Mouse (Mus musculus) heart, postnatal 0 days (tissue): ENCODE results near the gene Ptprf. TPM values are rescaled to one million over a fixed set of nuclear protein-coding genes. Genes with fewer than 3 reads are reported as not detected.

Source experiments
- ATAC-seq: fragments of 200-750 bp; cut with Nextera tagmentation; 2 replicates; pipeline ENCODE4 v1.8.0; 2017; ENCODE audit warnings: low read depth, moderate number of reproducible peaks, moderate library complexity; ENCODE audit not compliant: insufficient read depth
- DNase-seq: peaks from one replicate; pipeline ENCODE4 v3.0.0-alpha.2; 2016; ENCODE audit warnings: low spot score
- H3K27ac ChIP-seq: fragments of 300-500 bp; sonication (generic); 2 replicates; pipeline ENCODE4 v1.5.1; 2014; ENCODE audit warnings: low read depth, mild to moderate bottlenecking
- H3K27me3 ChIP-seq: fragments of 300-500 bp; sonication (generic); 2 replicates; pipeline ENCODE4 v1.6.1; 2014; ENCODE audit warnings: low read length, mixed read lengths; ENCODE audit not compliant: control insufficient read depth, insufficient read depth
- H3K36me3 ChIP-seq: fragments of 300-500 bp; sonication (generic); replicated peaks from 2 replicates; pipeline ENCODE4 v1.6.1; 2014; ENCODE audit warnings: low read length, mixed read lengths; ENCODE audit not compliant: control insufficient read depth, insufficient read depth
- H3K4me1 ChIP-seq: fragments of 300-500 bp; sonication (generic); 2 replicates; pipeline ENCODE4 v1.6.1; 2014; ENCODE audit warnings: antibody characterized with exemption; ENCODE audit not compliant: control insufficient read depth, insufficient read depth
- H3K4me2 ChIP-seq: fragments of 300-500 bp; sonication (generic); 2 replicates; pipeline ENCODE4 v1.6.1; 2014; ENCODE audit warnings: low read depth, mild to moderate bottlenecking, low read length, moderate library complexity
- H3K4me3 ChIP-seq: fragments of 300-500 bp; sonication (generic); 2 replicates; pipeline ENCODE4 v1.5.1; 2014; ENCODE audit warnings: low read depth, low read length
- H3K9ac ChIP-seq: fragments of 300-500 bp; sonication (generic); replicated peaks from 2 replicates; pipeline ENCODE4 v1.6.1; 2014; ENCODE audit warnings: low read depth, low read length, mixed read lengths
- H3K9me3 ChIP-seq: fragments of 300-500 bp; sonication (generic); replicated peaks from 2 replicates; pipeline ENCODE4 v1.6.1; 2016; ENCODE audit warnings: low read length; ENCODE audit not compliant: control insufficient read depth
- CTCF ChIP-seq: IDR thresholded peaks from 2 replicates; pipeline ENCODE4 v1.5.1; 2016; ENCODE audit warnings: antibody characterized with exemption, control low read depth, low read depth
- EP300 ChIP-seq: IDR thresholded peaks from 2 replicates; pipeline ENCODE4 v1.6.1; 2016; ENCODE audit warnings: antibody characterized with exemption, low read depth
- WGBS: fragments of 180-500 bp; shearing (Covaris S2); extraction: QIAGEN DNeasy Blood & Tissue Kit; methylation state at CpG from one replicate; pipeline ENCODE4 v1.1.7; 2014; 5-methylcytosine and 5-hydroxymethylcytosine counted together
- polyA plus RNA-seq: library from polyadenylated mRNA; unstranded; fragments of >200 nt; fragmentation: Nextera tagmentation; extraction: Ambion mirVana; gene quantifications from 2 replicates; pipeline ENCODE4 v1.2.1, GENCODE M21; 2015
- total RNA-seq: library from RNA; depleted of rRNA; stranded (reverse); fragments of >200 nt; gene quantifications from 2 replicates; pipeline ENCODE4 v1.2.3, GENCODE M21; 2014; ENCODE audit warnings: low replicate concordance; rRNA removed

Gene Ptprf
- 33.7 and 40.8 TPM in 2 replicates for total RNA-seq
- polyA plus RNA-seq, result 5.2 and 5.9 TPM in 2 replicates

GRCm38 (mm10) chr4:118291231-118291630 lies at the start of gene Ptprf:
Gene Ptprf, minus strand, starts transcription at chr4:118291405.
- 5% methylated on average over 25 of the region's 50 CpGs for WGBS
- Histone ChIP-seq H3K27me3 (0 out of 2 replicates have a peak, but pooled peaks cover 4% of the 10 kb centered on the region), H3K36me3 (no peaks in the 10 kb centered on the region), H3K9me3 (no peaks in the 10 kb centered on the region), H3K27ac (peak within 1 kb of the TSS; percentile 62), H3K9ac (peak within 1 kb of the TSS; percentile 79), H3K4me3 (peak within 1 kb of the TSS; percentile 77), H3K4me2 (peak within 1 kb of the TSS; percentile 98), H3K4me1 (peaks cover 6% of the 10 kb centered on the region; the same call in 1 of the 2 replicates)
- DNase-seq, result no peak
- TF ChIP-seq CTCF (no peak), EP300 (no peak)
- ATAC-seq, result peak; percentile 71

GRCm38 (mm10) chr4:118336658-118337057 lies 45.5 kb upstream of the Ptprf start:
- TF ChIP-seq EP300, result no peak
- peak; percentile 52 for TF ChIP-seq CTCF
- H3K36me3 ChIP-seq, result no peaks in the 10 kb centered on the region
- no peaks in the 10 kb centered on the region for H3K27me3 ChIP-seq
- no peak overlapping the region for H3K4me3 ChIP-seq
- H3K4me2 ChIP-seq, result no peak overlapping the region
- no peak overlapping the region for H3K9ac ChIP-seq
- no peaks in the 10 kb centered on the region for H3K4me1 ChIP-seq
- ATAC-seq (no peak), DNase-seq (peak; percentile 23)
- 21% methylated on average over 7 of the region's 7 CpGs for WGBS
- H3K9me3 ChIP-seq, result no peaks in the 10 kb centered on the region
- H3K27ac ChIP-seq, result no peak overlapping the region

- H3K36me3 ChIP-seq, result no peaks in the 10 kb centered on the region
- H3K9ac ChIP-seq, result no peak overlapping the region
- WGBS, result 88% methylated on average over 4 of the region's 4 CpGs
- no peak overlapping the region for H3K4me3 ChIP-seq
- no peak for ATAC-seq
- no peaks in the 10 kb centered on the region for H3K27me3 ChIP-seq
- no peaks in the 10 kb centered on the region for H3K4me1 ChIP-seq
- TF ChIP-seq CTCF (no peak), EP300 (no peak)
- H3K4me2 ChIP-seq, result no peak overlapping the region
- no peak overlapping the region for H3K27ac ChIP-seq
- H3K9me3 ChIP-seq, result no peaks in the 10 kb centered on the region
- no peak for DNase-seq
These were observed 44.8 kb upstream of the Ptprf start for GRCm38 (mm10) chr4:118335991-118336390.

GRCm38 (mm10) chr4:118331777-118332176 lies 40.6 kb upstream of the Ptprf start:
- no peaks in the 10 kb centered on the region for H3K9me3 ChIP-seq
- no peak overlapping the region for H3K9ac ChIP-seq
- DNase-seq (no peak), ATAC-seq (no peak)
- no peaks in the 10 kb centered on the region for H3K4me1 ChIP-seq
- no peak overlapping the region for H3K4me2 ChIP-seq
- no peaks in the 10 kb centered on the region for H3K36me3 ChIP-seq
- TF ChIP-seq EP300 (no peak), CTCF (no peak)
- H3K27me3 ChIP-seq, result no peaks in the 10 kb centered on the region
- no peak overlapping the region for H3K27ac ChIP-seq
- 55% methylated on average over 4 of the region's 4 CpGs for WGBS
- no peak overlapping the region for H3K4me3 ChIP-seq

- no peak for TF ChIP-seq EP300
- TF ChIP-seq CTCF, result no peak
- 75% methylated on average over 7 of the region's 7 CpGs for WGBS
- H3K4me2 ChIP-seq, result no peak overlapping the region
- DNase-seq, result no peak
- H3K27ac ChIP-seq, result no peak overlapping the region
- no peak for ATAC-seq
- H3K9ac ChIP-seq, result no peak overlapping the region
- no peaks in the 10 kb centered on the region for H3K27me3 ChIP-seq
- H3K4me3 ChIP-seq, result no peak overlapping the region
- H3K4me1 ChIP-seq, result no peaks in the 10 kb centered on the region
- no peaks in the 10 kb centered on the region for H3K9me3 ChIP-seq
- H3K36me3 ChIP-seq, result no peaks in the 10 kb centered on the region
These were observed 35.3 kb upstream of the Ptprf start for GRCm38 (mm10) chr4:118326476-118326875.

- no peak for TF ChIP-seq EP300
- TF ChIP-seq CTCF, result no peak
- H3K27ac ChIP-seq, result no peak overlapping the region
- DNase-seq (no peak), ATAC-seq (no peak)
- H3K4me2 ChIP-seq, result no peak overlapping the region
- H3K4me1 ChIP-seq, result peaks cover 7% of the 10 kb centered on the region; the same call in 1 of the 2 replicates
- no peaks in the 10 kb centered on the region for H3K27me3 ChIP-seq
- no peak overlapping the region for H3K4me3 ChIP-seq
- WGBS, result 78% methylated on average over 2 of the region's 2 CpGs
- H3K9me3 ChIP-seq, result no peaks in the 10 kb centered on the region
- H3K9ac ChIP-seq, result no peak overlapping the region
- H3K36me3 ChIP-seq, result no peaks in the 10 kb centered on the region
These were observed 29.4 kb upstream of the Ptprf start for GRCm38 (mm10) chr4:118320636-118321035.
